ENCODE assay signal across 10 mouse cellular contexts in the genomic region with DNA sequence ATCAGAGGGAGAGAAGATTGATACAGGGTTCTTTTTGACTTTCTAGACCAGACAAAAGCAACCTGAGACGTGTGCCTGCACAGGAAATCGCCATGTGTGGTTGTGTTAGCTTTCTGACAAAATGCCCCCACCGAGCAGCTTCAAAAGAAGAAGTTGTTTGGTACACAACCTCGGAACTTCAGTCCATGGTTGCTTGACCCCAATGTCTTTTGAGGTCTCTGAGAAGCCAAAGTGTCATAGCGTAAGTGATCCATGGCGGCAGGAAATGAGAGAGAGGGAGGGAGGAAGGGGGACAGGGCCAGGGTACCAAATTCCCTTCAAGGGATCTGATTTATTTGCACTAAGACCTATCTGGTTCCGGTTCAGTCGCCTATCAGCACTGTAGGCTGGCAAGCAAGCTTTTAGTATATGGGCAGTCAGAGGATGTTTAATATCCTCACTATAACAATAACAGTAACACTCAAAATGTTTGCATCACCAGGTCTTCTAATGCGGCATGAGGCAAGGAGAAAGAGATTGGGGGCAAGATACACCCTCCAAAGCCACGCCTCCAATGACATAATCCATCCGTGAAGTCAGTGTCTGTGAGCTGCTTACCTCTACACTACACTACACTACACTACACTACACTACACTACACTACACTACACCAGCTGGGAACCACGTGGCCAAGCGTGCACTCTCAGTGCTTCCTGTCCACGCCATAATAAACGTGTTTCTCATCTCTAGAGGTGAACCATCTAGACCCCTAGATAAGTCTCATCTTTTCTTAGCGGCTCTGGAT. TPM values are rescaled to one million over a fixed set of nuclear protein-coding genes. Genes with fewer than 3 reads are reported as not detected.
A peak's percentile ranks its signal among the peaks of the same experiment; 100 is the strongest.
DNase-seq lines count a peak whose midpoint lies in the region; ATAC-seq and TF ChIP-seq lines count a peak whose summit lies in the region.
"Had no signal": no experiment of that assay in that cellular context is flagged by ENCODE, and none has a peak within 500 bp of the region (broad histone marks: within the 10 kb centered on the region; RNA-seq: fewer than 3 reads in every experiment).

No protein-coding gene starts in this region.

- TF ChIP-seq POLR2A in heart, adult 2 months (IDR thresholded peaks at IDR 0.05; ENCODE audit: insufficient read depth, low read depth, low read length), result no peak

- ATAC-seq in lung, postnatal 0 days, result no peak
- peak; percentile 24 for ATAC-seq in inflammation-experienced regulatory T-cells, adult 6 months

- no peak overlapping the region for H3K4me3 ChIP-seq in heart, adult 2 months
- H3K4me3 ChIP-seq in lung, postnatal 0 days (ENCODE audit: low read depth, low read length), result no peak overlapping the region

- no peaks in the 10 kb centered on the region for H3K79me2 ChIP-seq in heart, adult 2 months (replicated peaks; ENCODE audit: control insufficient read depth, insufficient read depth, low read length)

- peak overlapping the region; percentile 93 for H3K27ac ChIP-seq in heart, adult 2 months
- no peak overlapping the region for H3K27ac ChIP-seq in lung, postnatal 0 days (ENCODE audit: low read length)
- H3K27ac ChIP-seq: neural tube, embryonic 13.5 days had no signal

- peak overlapping the region; percentile 87 for H3K4me2 ChIP-seq in lung, postnatal 0 days (replicated peaks; ENCODE audit: low read depth, low read length)

- no peak for DNase-seq in heart, adult 2 months
- no peak for DNase-seq in heart, adult 18-20 months
- no peak for DNase-seq in lung, postnatal 0 days (ENCODE audit: low spot score)
- no peak for DNase-seq in lung, postnatal 25 days (ENCODE audit: low spot score)
- DNase-seq in splenic B cell, adult 2 months (ENCODE audit: low read depth, low spot score), result peak; percentile 81
- no peak for DNase-seq in right cerebral cortex, postnatal 14 days
- DNase-seq in layer of hippocampus, adult 8-10 months (ENCODE audit: low spot score in 2 of 2), result no peak

- no peak for TF ChIP-seq EP300 in heart, adult 2 months (IDR thresholded peaks at IDR 0.05; ENCODE audit: insufficient read depth, low read depth, low read length)
- TF ChIP-seq EP300 in lung, postnatal 0 days (IDR thresholded peaks at IDR 0.05), result no peak

- no peak; the same call in 1 of the 2 replicates for TF ChIP-seq CTCF in heart, adult 2 months (IDR thresholded peaks at IDR 0.05)
- TF ChIP-seq CTCF in lung, postnatal 0 days (IDR thresholded peaks at IDR 0.05), result no peak

- WGBS in heart, adult 2 months, result 72% methylated on average over 16 of the region's 16 CpGs
- WGBS in lung, postnatal 0 days, result 61% methylated on average over 16 of the region's 16 CpGs

- no peaks in the 10 kb centered on the region; the same call in 1 of the 2 replicates for H3K4me1 ChIP-seq in heart, adult 2 months (ENCODE audit: control insufficient read depth, insufficient read depth, low read length)
- H3K4me1 ChIP-seq in lung, postnatal 0 days (ENCODE audit: insufficient read depth, low read depth, low read length), result no peaks in the 10 kb centered on the region

- no peaks in the 10 kb centered on the region for H3K9me3 ChIP-seq in lung, postnatal 0 days (ENCODE audit: low read length)
- H3K9me3 ChIP-seq: neural tube, embryonic 13.5 days had no signal

- H3K36me3 ChIP-seq in heart, adult 2 months (ENCODE audit: control insufficient read depth, insufficient read depth, low read length), result no peaks in the 10 kb centered on the region; the same call in 1 of the 2 replicates
- H3K36me3 ChIP-seq in lung, postnatal 0 days (ENCODE audit: insufficient read depth, low read length), result no peaks in the 10 kb centered on the region
- 0 out of 2 replicates have a peak, but pooled peaks cover 3% of the 10 kb centered on the region for H3K36me3 ChIP-seq in splenic B cell, adult 2 months (ENCODE audit: control insufficient read depth, insufficient read depth, low read length, poor library complexity, severe bottlenecking)
- H3K36me3 ChIP-seq: neural tube, embryonic 13.5 days had no signal

- no peak overlapping the region for H3K9ac ChIP-seq in heart, adult 2 months (ENCODE audit: low read depth, low read length)
- no peak overlapping the region for H3K9ac ChIP-seq in lung, postnatal 0 days (replicated peaks; ENCODE audit: low read depth)

- intact Hi-C loops in heart, adult 2 months (cut with DNase I), result loop anchor here (1.0 kb wide), 1 partner anchor 19 kb away; no protein-coding TSS in a partner anchor

- no peaks in the 10 kb centered on the region for H3K27me3 ChIP-seq in heart, adult 2 months (ENCODE audit: control insufficient read depth, insufficient read depth, low read length)
- no peaks in the 10 kb centered on the region for H3K27me3 ChIP-seq in lung, postnatal 0 days (replicated peaks; ENCODE audit: insufficient read depth, low read length)
- H3K27me3 ChIP-seq in splenic B cell, adult 2 months (ENCODE audit: control insufficient read depth, insufficient read depth, low read length, poor library complexity, severe bottlenecking), result no peaks in the 10 kb centered on the region

RNA-seq across cellular contexts. Expression of a gene that starts 0.7 kb away (rescaled TPM):
- total RNA-seq in heart, adult 2 months (2021), result 1 to 10 TPM; 3.0 to 3.7 TPM
- 2.6 and 3.7 TPM in 2 replicates for polyA plus RNA-seq in heart, adult 2 months (2012; rRNA removed)
- total RNA-seq in heart, adult 18-20 months (2021), result 1 to 10 TPM; 3.3 to 3.5 TPM
- 1.6 and 1.7 TPM in 2 replicates for polyA plus RNA-seq in lung, postnatal 0 days (2015; fragmentation: Nextera tagmentation; extraction: Ambion mirVana)
- 1 to 10 TPM in 1 of 3 experiments, under 1 TPM in 2; 0.54 to 2.1 (median 0.65) TPM for polyA plus RNA-seq in inflammation-experienced regulatory T-cells, adult 6 months (2017; shearing (Covaris generic))
- total RNA-seq in layer of hippocampus, adult 8-10 months (2022), result 1 to 10 TPM; 1.6 to 2.5 (median 1.8) TPM
- polyA plus RNA-seq: erythroblast, embryonic 14.5 days had no signal

RNA-seq across cellular contexts. Expression of a gene that starts 1.3 kb away (rescaled TPM):
- total RNA-seq in heart, adult 2 months (2021), result 100 to 1,000 TPM in 1 of 2 experiments, 10 to 100 TPM in 1; 91.9 to 112 TPM
- polyA plus RNA-seq in heart, adult 2 months (2012; rRNA removed), result 194 and 239 TPM in 2 replicates
- 100 to 1,000 TPM; 107 to 108 TPM for total RNA-seq in heart, adult 18-20 months (2021)
- polyA plus RNA-seq in lung, postnatal 0 days (2015; fragmentation: Nextera tagmentation; extraction: Ambion mirVana), result 152 and 165 TPM in 2 replicates
- polyA plus RNA-seq in inflammation-experienced regulatory T-cells, adult 6 months (2017; shearing (Covaris generic)), result 100 to 1,000 TPM; 122 to 164 (median 132) TPM
- 10 to 100 TPM; 58.6 to 66.2 (median 62.9) TPM for total RNA-seq in layer of hippocampus, adult 8-10 months (2022)

RNA-seq across cellular contexts. Expression of a gene that starts 24.2 kb away (rescaled TPM):
- 1 to 10 TPM; 8.5 to 8.8 TPM for total RNA-seq in heart, adult 2 months (2021)
- 4.5 and 5.4 TPM in 2 replicates for polyA plus RNA-seq in heart, adult 2 months (2012; rRNA removed)
- total RNA-seq in heart, adult 18-20 months (2021), result 1 to 10 TPM; 8.3 to 9.9 TPM
- 33.4 and 35.7 TPM in 2 replicates for polyA plus RNA-seq in lung, postnatal 0 days (2015; fragmentation: Nextera tagmentation; extraction: Ambion mirVana)
- polyA plus RNA-seq in inflammation-experienced regulatory T-cells, adult 6 months (2017; shearing (Covaris generic)), result 10 to 100 TPM; 69.8 to 87.7 (median 80.8) TPM
- total RNA-seq in layer of hippocampus, adult 8-10 months (2022), result 10 to 100 TPM; 13.9 to 18.5 (median 15.9) TPM
